Mouse (Mus musculus) forebrain, embryonic 16.5 days (tissue): ENCODE measurements around the gene Hmgb2. TPM values are rescaled to one million over a fixed set of nuclear protein-coding genes. Genes with fewer than 3 reads are reported as not detected.
A peak's percentile ranks its signal among the peaks of the same experiment; 100 is the strongest.

Experiments
- ATAC-seq: fragments of 200-750 bp; cut with Nextera tagmentation; 2 replicates; pipeline ENCODE4 v1.8.0; 2017; ENCODE audit warnings: mild to moderate bottlenecking, moderate library complexity
- H3K27ac ChIP-seq: fragments of 300-500 bp; sonication (generic); 2 replicates; pipeline ENCODE4 v1.5.1; 2014; ENCODE audit warnings: low read length, control low read depth
- H3K27me3 ChIP-seq: fragments of 300-500 bp; sonication (generic); replicated peaks from 2 replicates; pipeline ENCODE4 v1.6.1; 2014; ENCODE audit warnings: low read length; ENCODE audit not compliant: control insufficient read depth, insufficient read depth
- H3K36me3 ChIP-seq: fragments of 300-500 bp; sonication (generic); 2 replicates; pipeline ENCODE4 v1.6.1; 2014; ENCODE audit not compliant: control insufficient read depth, insufficient read depth
- H3K4me1 ChIP-seq: fragments of 300-500 bp; sonication (generic); replicated peaks from 2 replicates; pipeline ENCODE4 v1.6.1; 2014; ENCODE audit warnings: low read length; ENCODE audit not compliant: control insufficient read depth, insufficient read depth
- H3K4me2 ChIP-seq: fragments of 300-500 bp; sonication (generic); 2 replicates; pipeline ENCODE4 v1.6.1; 2014; ENCODE audit warnings: mild to moderate bottlenecking, low read length, control low read depth
- H3K4me3 ChIP-seq: fragments of 300-500 bp; sonication (generic); replicated peaks from 2 replicates; pipeline ENCODE4 v1.5.1; 2014; ENCODE audit warnings: mild to moderate bottlenecking, low read length, control low read depth
- H3K9ac ChIP-seq: fragments of 300-500 bp; sonication (generic); replicated peaks from 2 replicates; pipeline ENCODE4 v1.6.1; 2014; ENCODE audit warnings: low read depth, low read length, control low read depth
- H3K9me3 ChIP-seq: fragments of 300-500 bp; sonication (generic); 2 replicates; pipeline ENCODE4 v1.6.1; 2016; ENCODE audit warnings: low read length; ENCODE audit not compliant: control insufficient read depth
- WGBS: fragments of 180-500 bp; shearing (Covaris S2); extraction: QIAGEN DNeasy Blood & Tissue Kit; methylation state at CpG from one replicate; pipeline ENCODE4 v1.1.7; 2014; 5-methylcytosine and 5-hydroxymethylcytosine counted together
- polyA plus RNA-seq: library from polyadenylated mRNA; unstranded; fragments of >200 nt; fragmentation: Nextera tagmentation; extraction: Ambion mirVana; gene quantifications from 2 replicates; pipeline ENCODE4 v1.2.1, GENCODE M21; 2015

Gene Hmgb2
- polyA plus RNA-seq, 1 experiment from 2014 or later = 168 TPM

DNA sequence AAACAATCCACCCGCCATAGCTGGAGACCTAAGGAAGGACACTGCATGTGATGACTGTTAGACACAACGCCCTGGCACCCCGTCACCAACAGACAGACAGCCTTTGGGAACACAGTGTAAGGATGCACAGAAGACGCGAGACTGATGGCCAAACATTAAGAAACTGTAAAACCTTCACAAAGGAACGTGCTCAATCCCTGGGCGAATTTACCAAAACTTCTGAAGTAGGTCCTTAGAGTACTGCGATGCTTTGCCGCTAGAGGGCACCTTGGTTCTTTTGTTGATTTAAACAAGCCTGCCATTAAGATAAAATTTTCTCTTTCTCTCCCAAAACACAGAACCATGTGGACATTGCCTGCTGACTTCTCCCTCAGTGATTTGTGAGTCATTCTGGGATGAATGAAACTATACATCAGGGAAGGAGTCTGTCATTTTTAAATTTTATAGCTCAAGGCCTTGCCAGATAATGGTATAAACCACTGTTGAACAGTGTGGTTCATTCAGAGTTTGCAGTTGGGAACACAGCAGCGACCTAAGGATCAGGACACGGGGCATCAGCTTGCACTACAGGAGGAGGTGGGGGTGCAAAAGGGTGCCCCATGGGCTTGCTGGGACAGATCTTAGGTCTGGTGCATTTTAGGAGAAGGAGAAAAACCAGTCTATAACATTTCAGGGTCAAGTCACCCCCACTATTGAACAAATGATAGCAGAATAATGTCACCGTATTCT is 28.6 kb downstream of the Hmgb2 start:
- WGBS = 46% methylated on average over 12 of the region's 12 CpGs
- H3K36me3 ChIP-seq = peaks cover 1% of the 10 kb centered on the region; the same call in 1 of the 2 replicates
- H3K9ac ChIP-seq = no peak overlapping the region
- no peak overlapping the region for H3K4me2 ChIP-seq
- no peak overlapping the region for H3K27ac ChIP-seq
- no peaks in the 10 kb centered on the region for H3K4me1 ChIP-seq
- peak; percentile 73 for ATAC-seq
- no peaks in the 10 kb centered on the region for H3K27me3 ChIP-seq
- no peaks in the 10 kb centered on the region for H3K9me3 ChIP-seq
- H3K4me3 ChIP-seq = no peak overlapping the region

DNA sequence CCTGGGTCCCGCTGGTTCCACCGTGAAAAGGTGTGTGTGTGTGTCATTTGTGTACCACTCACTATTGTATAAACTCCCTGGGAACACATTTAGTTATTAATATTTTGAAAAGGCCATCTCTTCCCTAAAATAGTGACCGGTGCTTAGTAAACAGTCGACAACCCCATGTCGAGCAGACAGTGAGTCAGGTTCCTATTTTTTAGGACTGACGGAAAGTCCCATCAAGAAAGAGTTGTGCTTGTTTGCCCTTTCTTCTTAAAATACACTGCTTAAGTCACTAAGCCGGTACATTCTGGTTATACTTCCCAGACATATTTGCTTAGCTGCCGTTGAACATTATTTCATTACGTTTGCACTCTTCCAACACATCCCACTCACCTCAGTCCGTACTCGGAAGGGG is 29.2 kb downstream of the Hmgb2 start:
- H3K27ac ChIP-seq = no peak overlapping the region
- no peak overlapping the region for H3K4me3 ChIP-seq
- no peaks in the 10 kb centered on the region for H3K36me3 ChIP-seq
- no peaks in the 10 kb centered on the region for H3K4me1 ChIP-seq
- H3K9me3 ChIP-seq = no peaks in the 10 kb centered on the region
- H3K9ac ChIP-seq = no peak overlapping the region
- H3K27me3 ChIP-seq = no peaks in the 10 kb centered on the region
- WGBS = 94% methylated on average over 11 of the region's 11 CpGs
- ATAC-seq = no peak
- H3K4me2 ChIP-seq = no peak overlapping the region

DNA sequence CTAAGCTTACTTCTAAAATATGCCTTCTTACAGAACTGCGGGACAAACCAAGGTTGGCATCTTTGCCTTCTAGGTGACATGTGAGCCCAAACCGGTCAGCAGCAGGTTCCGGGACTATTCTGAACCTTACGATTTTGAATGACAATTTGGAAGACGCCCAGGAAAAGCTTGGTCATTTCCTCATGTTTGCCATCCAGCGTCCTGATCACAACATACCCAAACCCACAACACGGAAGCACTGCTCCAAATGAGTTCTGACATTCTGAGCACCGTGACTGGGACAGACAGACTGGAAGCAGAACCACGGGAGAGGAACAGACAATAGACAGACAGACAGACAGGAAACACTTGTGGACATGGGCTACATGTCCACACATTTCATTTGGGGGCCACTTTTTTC is 29.7 kb downstream of the Hmgb2 start:
- no peaks in the 10 kb centered on the region for H3K36me3 ChIP-seq
- H3K9me3 ChIP-seq = no peaks in the 10 kb centered on the region
- WGBS = 88% methylated on average over 9 of the region's 9 CpGs
- H3K27me3 ChIP-seq = no peaks in the 10 kb centered on the region
- no peaks in the 10 kb centered on the region for H3K4me1 ChIP-seq
- H3K4me3 ChIP-seq = no peak overlapping the region
- no peak overlapping the region for H3K9ac ChIP-seq
- no peak for ATAC-seq
- no peak overlapping the region for H3K4me2 ChIP-seq
- H3K27ac ChIP-seq = no peak overlapping the region

DNA sequence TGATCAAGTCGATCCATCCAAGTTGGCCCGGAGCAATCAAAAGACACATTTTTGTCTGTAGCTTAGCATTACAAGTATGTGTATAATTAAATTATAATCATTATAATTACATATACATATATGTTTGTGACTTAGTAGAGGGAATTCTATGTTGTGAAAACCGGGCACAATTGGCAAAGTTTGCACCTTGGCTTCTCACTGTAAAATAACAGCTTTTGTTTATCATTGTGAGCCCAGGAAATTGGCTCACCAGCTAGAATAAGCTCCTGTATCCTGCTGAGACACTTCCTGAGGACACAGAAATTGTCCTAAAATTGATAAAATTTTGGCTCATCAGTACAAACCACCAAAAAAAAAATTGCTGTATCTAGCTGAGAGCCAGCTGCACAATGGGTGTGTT is 34.7 kb downstream of the Hmgb2 start:
- 63% methylated on average over 3 of the region's 3 CpGs for WGBS

DNA sequence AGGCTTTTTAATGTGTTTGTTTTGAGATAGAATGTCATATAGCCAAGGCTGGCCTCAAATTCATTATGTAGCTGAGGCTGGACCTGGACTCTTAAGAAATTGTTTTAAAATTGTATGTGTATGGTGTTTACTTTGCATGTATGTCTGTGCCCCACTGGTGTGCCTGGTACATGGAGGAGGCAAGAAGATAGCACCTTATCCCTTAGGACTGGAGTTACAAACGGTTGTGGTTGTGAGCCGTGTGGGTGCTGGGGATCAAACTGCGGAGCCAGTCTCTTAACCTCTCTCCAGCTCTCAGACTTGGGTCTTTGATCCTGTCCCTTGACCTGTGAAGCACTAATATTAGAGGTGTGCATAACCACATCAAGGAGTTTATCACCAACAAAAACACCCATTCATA is 35.1 kb downstream of the Hmgb2 start:
- Histone ChIP-seq H3K36me3 (no peaks in the 10 kb centered on the region), H3K4me1 (no peaks in the 10 kb centered on the region), H3K27me3 (no peaks in the 10 kb centered on the region), H3K27ac (no peak overlapping the region), H3K9ac (no peak overlapping the region), H3K4me2 (no peak overlapping the region), H3K4me3 (no peak overlapping the region), H3K9me3 (no peaks in the 10 kb centered on the region)
- WGBS = 97% methylated on average over 3 of the region's 3 CpGs
- ATAC-seq = no peak

More for the DNA sequence above, 34.7 kb downstream of the Hmgb2 start:
- Histone ChIP-seq H3K9me3 (no peaks in the 10 kb centered on the region), H3K27me3 (no peaks in the 10 kb centered on the region), H3K36me3 (no peaks in the 10 kb centered on the region), H3K4me2 (no peak overlapping the region), H3K4me1 (no peaks in the 10 kb centered on the region), H3K9ac (no peak overlapping the region), H3K4me3 (no peak overlapping the region), H3K27ac (no peak overlapping the region)
- ATAC-seq = peak; percentile 33; the same call in 1 of the 2 replicates

DNA sequence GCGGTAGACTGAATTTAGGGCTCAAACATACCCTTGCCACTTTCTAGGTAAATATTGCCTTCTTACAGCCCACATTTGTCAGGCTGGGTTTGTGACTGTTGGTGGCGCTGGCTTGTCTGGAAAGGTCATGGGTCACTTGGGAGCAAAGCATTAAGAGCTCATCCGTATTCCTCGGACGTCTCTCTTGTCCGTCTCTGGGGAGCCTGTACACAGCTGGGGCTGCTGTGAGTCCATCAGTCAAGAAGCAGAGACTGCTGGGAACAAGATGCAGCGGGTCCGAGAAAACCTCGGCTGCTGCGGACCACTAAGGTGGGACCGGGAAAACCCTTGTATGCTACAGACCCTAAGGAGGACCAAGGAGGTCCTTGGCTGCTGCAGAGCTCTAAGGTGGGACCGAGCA is 35.9 kb downstream of the Hmgb2 start:
- Histone ChIP-seq H3K36me3 (no peaks in the 10 kb centered on the region), H3K27me3 (no peaks in the 10 kb centered on the region), H3K4me2 (no peak overlapping the region), H3K9me3 (no peaks in the 10 kb centered on the region), H3K27ac (no peak overlapping the region), H3K4me1 (no peaks in the 10 kb centered on the region), H3K4me3 (no peak overlapping the region), H3K9ac (no peak overlapping the region)
- ATAC-seq = no peak
- WGBS = 89% methylated on average over 12 of the region's 12 CpGs

DNA sequence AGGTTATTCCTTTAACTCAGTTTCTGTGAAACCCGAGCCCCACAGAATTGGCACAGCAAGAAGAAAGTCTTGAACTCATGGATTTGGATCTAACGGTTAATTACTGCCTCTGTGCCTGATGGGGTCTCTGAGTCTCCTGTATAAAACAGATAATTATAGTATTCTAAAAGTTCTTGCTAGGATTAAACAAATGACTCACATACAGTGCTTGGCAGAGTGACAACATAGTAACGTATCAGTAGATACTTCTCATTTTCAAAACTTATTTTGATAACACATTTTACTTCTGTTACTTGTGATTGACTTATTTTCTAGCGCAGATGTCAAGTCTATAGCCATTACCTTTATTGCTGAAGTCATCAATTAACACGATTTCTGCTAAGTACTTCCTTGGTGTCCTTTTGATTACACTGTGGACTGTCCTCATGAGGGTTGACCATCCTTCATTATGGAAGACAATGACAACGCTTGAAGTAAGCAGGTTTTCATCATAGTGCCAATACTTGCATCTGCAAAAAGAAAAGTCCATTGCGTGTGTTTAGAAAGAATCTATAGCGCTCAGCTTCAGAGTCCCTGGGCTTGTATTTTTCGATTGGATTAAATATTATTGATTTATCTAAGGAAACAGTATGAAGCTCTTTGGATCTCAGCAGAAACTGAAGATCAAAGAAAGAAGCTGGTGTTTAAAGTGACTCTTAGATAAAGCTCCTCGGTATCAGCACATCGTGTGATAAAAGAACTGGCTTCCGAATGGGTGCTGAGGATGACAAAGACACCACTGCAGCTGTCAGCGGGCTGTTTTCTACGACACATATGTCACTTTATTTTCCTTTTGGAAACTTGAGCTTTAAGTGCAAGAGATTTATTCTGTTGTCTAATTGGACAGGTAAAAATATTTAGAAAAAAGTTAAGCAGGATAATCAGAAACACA is 40.7 kb downstream of the Hmgb2 start:
- Histone ChIP-seq H3K4me3 (no peak overlapping the region), H3K9ac (no peak overlapping the region), H3K9me3 (no peaks in the 10 kb centered on the region), H3K27me3 (no peaks in the 10 kb centered on the region), H3K4me2 (no peak overlapping the region), H3K4me1 (no peaks in the 10 kb centered on the region), H3K36me3 (no peaks in the 10 kb centered on the region), H3K27ac (no peak overlapping the region)
- no peak for ATAC-seq
- WGBS = 84% methylated on average over 14 of the region's 14 CpGs

DNA sequence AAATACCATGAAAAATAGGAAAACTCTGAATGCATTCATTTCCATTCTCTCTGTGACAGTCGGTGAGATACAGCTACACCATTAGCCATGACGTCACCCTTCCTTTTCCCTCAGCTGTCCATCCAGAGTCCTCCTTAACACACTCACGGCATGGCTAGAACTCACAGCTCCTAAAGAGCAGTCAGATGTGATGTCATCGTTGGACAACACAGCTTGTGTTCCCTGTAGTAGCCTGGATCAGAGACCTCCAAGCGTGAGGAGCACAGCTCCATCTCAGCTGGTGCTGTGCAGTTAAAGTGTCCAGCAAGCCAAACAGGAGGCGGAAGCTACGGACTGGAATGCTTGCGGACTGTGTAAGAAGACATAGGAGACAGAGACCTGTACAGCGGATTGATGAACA is 49.2 kb downstream of the Hmgb2 start:
- Histone ChIP-seq H3K4me2 (no peak overlapping the region), H3K27me3 (no peaks in the 10 kb centered on the region), H3K9me3 (no peaks in the 10 kb centered on the region), H3K4me3 (no peak overlapping the region), H3K27ac (no peak overlapping the region), H3K4me1 (no peaks in the 10 kb centered on the region), H3K36me3 (no peaks in the 10 kb centered on the region), H3K9ac (no peak overlapping the region)
- ATAC-seq = no peak
- 87% methylated on average over 9 of the region's 9 CpGs for WGBS

DNA sequence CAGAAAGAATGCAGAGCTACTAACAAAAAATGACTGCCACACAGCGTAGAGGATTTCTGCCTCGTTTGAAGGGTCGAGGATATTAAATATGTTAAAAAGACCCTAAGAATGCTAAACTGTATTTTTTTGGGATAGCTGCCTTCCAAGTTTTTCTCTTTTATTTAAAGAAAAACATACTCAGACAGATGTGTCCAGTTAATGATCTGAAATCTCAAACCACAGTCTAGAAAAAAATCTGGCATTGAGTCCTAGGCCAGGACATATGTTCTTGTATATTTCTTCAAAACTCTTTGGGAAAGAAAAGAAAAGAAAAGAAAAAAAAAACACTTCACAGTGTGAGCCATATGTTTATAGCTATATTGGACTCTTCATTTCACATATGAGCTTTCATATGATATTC is 51.0 kb downstream of the Hmgb2 start:
- WGBS = 86% methylated on average over 3 of the region's 3 CpGs
- Histone ChIP-seq H3K9ac (no peak overlapping the region), H3K36me3 (no peaks in the 10 kb centered on the region), H3K4me2 (no peak overlapping the region), H3K9me3 (no peaks in the 10 kb centered on the region), H3K4me3 (no peak overlapping the region), H3K27me3 (no peaks in the 10 kb centered on the region), H3K4me1 (no peaks in the 10 kb centered on the region), H3K27ac (no peak overlapping the region)
- no peak for ATAC-seq
